ENCODE assay signal across 8 mouse cellular contexts in the genomic region with DNA sequence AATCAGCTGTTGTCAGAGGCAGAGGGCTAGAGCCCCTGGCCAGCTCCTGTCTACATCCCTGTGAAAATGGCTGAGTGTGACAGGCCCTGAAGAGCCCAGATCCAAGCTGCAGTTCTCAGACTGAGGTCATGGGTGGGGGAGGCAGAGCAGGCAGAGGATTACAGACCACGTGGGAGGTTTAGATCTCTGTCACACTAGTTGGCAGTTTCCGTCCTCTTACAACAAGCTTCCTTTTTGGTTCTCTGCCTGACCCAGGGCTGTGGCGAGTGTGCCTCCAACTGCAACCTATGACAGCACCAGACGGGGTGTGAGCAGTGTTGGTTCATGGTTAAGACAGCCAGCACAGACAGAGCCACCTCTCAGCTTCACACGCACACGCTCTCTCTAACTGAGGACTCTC. TPM values are rescaled to one million over a fixed set of nuclear protein-coding genes. Genes with fewer than 3 reads are reported as not detected.
DNase-seq lines count a peak whose midpoint lies in the region; ATAC-seq and TF ChIP-seq lines count a peak whose summit lies in the region.

No protein-coding gene starts in this region.

- peak; percentile 35 for DNase-seq in spleen, adult 12 weeks (ENCODE audit: low spot score)
- no peak for DNase-seq in spleen, postnatal 14 days (ENCODE audit: low spot score in 2 of 2)
- peak; percentile 28 to 30 for DNase-seq in heart, postnatal 36 days
- DNase-seq in liver, postnatal 0 days, result peak; percentile 35
- DNase-seq in left cerebral cortex, adult 11 months (ENCODE audit: low spot score), result no peak
- no peak for DNase-seq in left cerebral cortex, adult 18-20 months (ENCODE audit: low spot score in 2 of 2)

- H3K4me1 ChIP-seq in liver, postnatal 0 days (ENCODE audit: insufficient read depth), result peaks cover 12% of the 10 kb centered on the region
- peaks cover 9% of the 10 kb centered on the region for H3K4me1 ChIP-seq in olfactory bulb, adult 2 months (ENCODE audit: control insufficient read depth, insufficient read depth, low read length)

- no peak overlapping the region for H3K4me3 ChIP-seq in liver, postnatal 0 days (ENCODE audit: low read depth, low read length)
- no peak overlapping the region for H3K4me3 ChIP-seq in olfactory bulb, adult 2 months (ENCODE audit: insufficient read depth, low read depth, low read length)

- no peaks in the 10 kb centered on the region for H3K27me3 ChIP-seq in liver, postnatal 0 days (ENCODE audit: insufficient read depth, low read length)

- TF ChIP-seq CTCF in liver, postnatal 0 days (IDR thresholded peaks at IDR 0.05; ENCODE audit: low read depth), result no peak
- TF ChIP-seq CTCF in olfactory bulb, adult 2 months (IDR thresholded peaks at IDR 0.05; ENCODE audit: insufficient read depth, low read depth, low read length), result no peak

- no peak for TF ChIP-seq EP300 in liver, postnatal 0 days (IDR thresholded peaks at IDR 0.05; ENCODE audit: low read depth)

- 41% methylated on average over 6 of the region's 6 CpGs for WGBS in liver, postnatal 0 days (ENCODE audit: insufficient replicate concordance)
- 43% methylated on average over 6 of the region's 6 CpGs for WGBS in olfactory bulb, adult 2 months

- ATAC-seq in erythroid progenitor cell, adult 5-6 weeks (replicated peaks; ENCODE audit: low FRiP score, poor library complexity, severe bottlenecking), result 0 out of 2 replicates have a peak, but pooled peaks have one; percentile 27
- ATAC-seq in liver, postnatal 0 days, result peak; percentile 79

- H3K9ac ChIP-seq in liver, postnatal 0 days (replicated peaks), result no peak overlapping the region

- H3K9me3 ChIP-seq in liver, postnatal 0 days (ENCODE audit: low read length), result no peaks in the 10 kb centered on the region

- TF ChIP-seq POLR2A in olfactory bulb, adult 2 months (IDR thresholded peaks at IDR 0.05; ENCODE audit: insufficient read depth, low read depth, low read length), result no peak

- no peaks in the 10 kb centered on the region for H3K36me3 ChIP-seq in liver, postnatal 0 days (replicated peaks; ENCODE audit: insufficient read depth, low read length)

- intact Hi-C loops in heart, postnatal 36 days (cut with DNase I), result no loop called here

- peak overlapping the region; percentile 75 for H3K27ac ChIP-seq in liver, postnatal 0 days (ENCODE audit: low read depth)
- 0 out of 2 replicates have a peak overlapping the region, but pooled peaks have one; percentile 1 for H3K27ac ChIP-seq in olfactory bulb, adult 2 months (ENCODE audit: insufficient read depth, low read depth, low read length)

- H3K4me2 ChIP-seq in liver, postnatal 0 days (ENCODE audit: low read depth, low read length), result 0 out of 2 replicates have a peak overlapping the region, but pooled peaks have one; percentile 13

RNA-seq across cellular contexts. Expression of a gene that starts 26.9 kb away (rescaled TPM):
- 14.4 and 23.5 TPM in 2 replicates for total RNA-seq in erythroid progenitor cell, adult 5-6 weeks (2015; ENCODE audit: low replicate concordance)
- 6.3 and 6.7 TPM in 2 replicates for total RNA-seq in erythroid progenitor cell, adult 5-6 weeks (2017; ENCODE audit: low replicate concordance)
- total RNA-seq in heart, postnatal 36 days (2021), result under 1 TPM; 0.24 to 0.36 TPM
- polyA plus RNA-seq in liver, postnatal 0 days (2015; fragmentation: Nextera tagmentation; extraction: Ambion mirVana), result 3.6 and 3.8 TPM in 2 replicates
- polyA plus RNA-seq in olfactory bulb, adult 2 months (2012; ENCODE audit: insufficient read depth, insufficient read length, low replicate concordance, missing spikeins), result not detected in 2 replicates
- under 1 TPM; 0.19 to 0.63 TPM for total RNA-seq in left cerebral cortex, adult 18-20 months (2021)

RNA-seq across cellular contexts. Expression of a gene that starts 41.7 kb away (rescaled TPM):
- total RNA-seq in erythroid progenitor cell, adult 5-6 weeks (2015; ENCODE audit: low replicate concordance), result 42.3 and 44.0 TPM in 2 replicates
- total RNA-seq in erythroid progenitor cell, adult 5-6 weeks (2017; ENCODE audit: low replicate concordance), result 46.5 and 52.2 TPM in 2 replicates
- 100 to 1,000 TPM; 110 to 111 TPM for total RNA-seq in heart, postnatal 36 days (2021)
- 13.9 and 14.8 TPM in 2 replicates for polyA plus RNA-seq in liver, postnatal 0 days (2015; fragmentation: Nextera tagmentation; extraction: Ambion mirVana)
- polyA plus RNA-seq in olfactory bulb, adult 2 months (2012; ENCODE audit: insufficient read depth, insufficient read length, low replicate concordance, missing spikeins), result 256 TPM in 1 of 2 replicates, not detected in the other
- total RNA-seq in left cerebral cortex, adult 18-20 months (2021), result 100 to 1,000 TPM; 170 to 175 TPM

Comparison
In these comparisons a context has a peak if more than half of its experiments do, and no peak if none do; other contexts are left out.
1. DNase-seq: peak in spleen, adult 12 weeks (single experiment), heart, postnatal 36 days (2 of 2) and liver, postnatal 0 days (single experiment); none in spleen, postnatal 14 days (0 of 2), left cerebral cortex, adult 11 months (single experiment) and left cerebral cortex, adult 18-20 months (0 of 2).
2. RNA of a gene that starts 26.9 kb away (total RNA-seq): 6.3 to 23.5 TPM in erythroid progenitor cell, adult 5-6 weeks; 0.19 to 0.63 TPM in left cerebral cortex, adult 18-20 months and 0.24 to 0.36 TPM in heart, postnatal 36 days; every median in the first group is over 4 times any median in the second.